Mouse (Mus musculus): ENCODE results near the gene Yif1a. TPM values are rescaled to one million over a fixed set of nuclear protein-coding genes. Genes with fewer than 3 reads are reported as not detected.
"Not testable (repeated sequence)": the region's sequence is repeated elsewhere in the genome, so short reads cannot be mapped to it uniquely, and the experiment has no call there.

Gene Yif1a
- total RNA-seq, 2 experiments from 2014 or later = 21.1 to 21.5 TPM

DNA sequence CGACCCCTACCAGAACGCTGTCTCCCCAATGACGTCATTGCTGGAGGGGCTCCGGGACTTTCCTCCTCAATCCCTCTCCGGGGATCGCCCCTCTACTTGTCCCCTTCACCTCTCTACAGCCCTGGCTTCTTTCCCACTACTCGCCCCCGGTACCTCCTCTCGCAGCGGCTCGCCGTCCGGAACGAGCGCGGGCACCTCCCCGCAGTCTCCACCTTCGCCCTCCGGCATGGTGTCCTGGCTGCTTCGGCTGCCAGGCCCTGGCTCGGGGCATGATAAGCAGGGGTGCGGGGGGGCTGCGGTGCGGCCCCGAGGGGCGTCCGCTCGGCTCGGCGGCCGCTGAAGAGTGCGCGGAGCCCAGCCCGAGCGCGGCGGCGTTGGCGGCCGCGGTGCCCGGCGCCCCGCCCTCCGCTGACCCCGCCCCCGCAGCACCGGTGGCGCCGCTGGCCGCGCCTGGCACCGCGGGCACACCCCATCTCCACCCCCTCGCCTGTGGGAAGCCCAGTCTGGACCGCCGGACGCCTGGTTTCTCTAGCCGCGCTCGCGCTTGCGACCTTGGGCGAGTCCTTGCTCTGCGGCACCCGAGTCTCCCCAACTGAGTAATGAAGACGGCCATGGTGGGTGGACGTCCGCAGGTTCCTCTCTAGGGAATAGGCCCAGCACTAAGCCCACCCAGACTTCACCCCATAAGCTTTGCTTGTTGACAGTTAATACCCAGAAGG, 3.0 kb upstream of the Yif1a start, which contains the start of gene Tmem151a:
TSS of gene Tmem151a (minus strand) at position 387 of the 719 bp plus-strand sequence.
- peak in 1 of 2 experiments; percentile 60 for DNase-seq

DNA sequence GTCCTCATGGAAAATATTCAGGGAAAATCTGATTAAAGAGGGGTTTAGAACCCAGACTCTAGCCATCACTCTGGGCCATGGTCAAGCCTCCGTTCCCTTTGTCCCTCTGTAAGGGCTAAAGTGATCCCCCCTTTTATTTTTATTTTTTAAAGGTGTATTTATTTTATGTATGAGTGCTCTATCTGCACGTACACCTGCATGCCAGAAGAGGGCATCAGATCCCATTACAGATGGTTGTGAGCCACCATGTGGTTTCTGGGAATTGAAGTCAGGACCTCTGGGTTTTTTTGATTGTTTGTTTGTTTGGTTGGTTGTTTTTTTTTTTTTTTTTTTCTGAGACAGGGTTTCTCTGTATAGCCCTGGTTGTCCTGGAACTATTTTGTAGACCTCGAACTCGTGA, 1.8 kb upstream of the Yif1a start:
- not testable (repeated sequence) for DNase-seq

DNA sequence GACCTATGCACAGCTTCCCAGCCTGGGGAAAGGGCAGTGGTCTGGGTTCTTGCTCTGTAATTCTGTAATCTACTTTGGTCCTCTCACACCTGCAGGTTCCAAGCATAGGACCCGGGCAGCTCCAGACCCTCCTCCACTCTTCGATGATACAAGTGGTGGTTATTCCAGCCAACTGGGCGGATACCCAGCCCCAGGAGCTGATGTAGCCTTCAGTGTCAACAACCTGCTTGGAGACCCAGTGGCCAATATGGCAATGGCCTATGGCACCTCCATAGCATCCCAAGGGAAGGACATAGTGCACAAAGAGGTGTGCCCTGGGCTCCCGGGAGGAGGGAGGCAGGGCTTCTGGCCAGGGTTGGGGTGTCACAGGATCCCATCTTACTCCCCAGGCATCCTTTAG, 986 bp downstream of the Yif1a start:
- no peak for DNase-seq

DNA sequence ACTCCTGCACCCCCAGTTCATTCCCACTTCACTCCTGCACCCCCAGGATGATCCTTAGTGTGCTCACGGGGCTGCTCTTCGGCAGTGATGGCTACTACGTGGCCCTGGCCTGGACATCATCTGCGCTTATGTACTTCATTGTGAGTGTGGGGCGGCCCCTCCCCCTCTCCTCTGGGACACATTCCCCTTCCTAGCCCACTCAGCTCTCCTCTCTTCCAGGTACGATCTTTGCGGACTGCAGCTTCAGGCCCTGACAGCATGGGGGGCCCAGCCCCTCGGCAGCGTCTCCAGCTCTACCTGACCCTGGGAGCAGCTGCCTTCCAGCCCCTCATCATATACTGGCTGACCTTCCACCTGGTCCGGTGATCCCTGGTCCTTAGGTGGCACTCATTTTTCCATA, 3.7 kb downstream of the Yif1a start:
- DNase-seq = no peak

DNA sequence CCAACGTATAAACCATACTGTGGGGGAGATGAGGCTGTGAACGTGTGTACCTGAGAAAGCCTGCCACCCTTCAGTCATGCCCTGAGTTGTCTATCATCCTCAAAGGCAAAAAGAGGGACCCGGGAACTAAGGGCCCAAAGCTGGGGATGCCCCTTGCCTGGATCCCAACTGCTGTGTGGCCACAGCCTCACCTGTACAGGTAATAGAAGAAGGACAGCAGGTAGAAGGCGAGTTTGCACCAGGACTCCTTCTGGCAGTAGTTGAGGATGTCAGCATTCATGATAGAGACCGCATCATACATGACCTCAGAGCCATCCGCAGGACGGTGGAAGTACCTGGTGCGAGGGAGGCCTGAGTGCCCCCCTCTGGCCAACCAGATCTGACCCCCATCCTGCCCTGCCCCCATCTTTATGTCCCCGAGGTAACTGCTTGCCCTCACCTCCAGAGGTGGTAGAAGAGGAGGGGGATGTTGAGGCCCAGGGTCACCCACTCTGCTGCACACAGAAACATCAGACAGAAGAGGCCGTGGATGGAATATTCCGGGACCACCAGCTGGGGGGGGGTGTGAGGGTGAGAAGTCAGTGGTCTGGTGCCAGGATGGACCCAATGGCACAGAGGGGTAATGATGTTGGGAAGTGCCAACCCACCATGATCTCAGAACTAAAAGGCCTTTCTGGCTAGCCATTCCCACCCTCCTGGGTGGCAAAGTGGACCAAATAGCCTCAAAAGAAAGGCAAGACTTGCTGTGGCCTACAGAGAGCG, 5.3 kb downstream of the Yif1a start:
- no peak for DNase-seq

GRCm38 (mm10) chr19:5094243-5094632, 5.9 kb downstream of the Yif1a start:
- peak; percentile 96 to 97 for DNase-seq

- no peak for DNase-seq
Observed at GRCm38 (mm10) chr19:5094746-5095417, 6.5 kb downstream of the Yif1a start.

DNA sequence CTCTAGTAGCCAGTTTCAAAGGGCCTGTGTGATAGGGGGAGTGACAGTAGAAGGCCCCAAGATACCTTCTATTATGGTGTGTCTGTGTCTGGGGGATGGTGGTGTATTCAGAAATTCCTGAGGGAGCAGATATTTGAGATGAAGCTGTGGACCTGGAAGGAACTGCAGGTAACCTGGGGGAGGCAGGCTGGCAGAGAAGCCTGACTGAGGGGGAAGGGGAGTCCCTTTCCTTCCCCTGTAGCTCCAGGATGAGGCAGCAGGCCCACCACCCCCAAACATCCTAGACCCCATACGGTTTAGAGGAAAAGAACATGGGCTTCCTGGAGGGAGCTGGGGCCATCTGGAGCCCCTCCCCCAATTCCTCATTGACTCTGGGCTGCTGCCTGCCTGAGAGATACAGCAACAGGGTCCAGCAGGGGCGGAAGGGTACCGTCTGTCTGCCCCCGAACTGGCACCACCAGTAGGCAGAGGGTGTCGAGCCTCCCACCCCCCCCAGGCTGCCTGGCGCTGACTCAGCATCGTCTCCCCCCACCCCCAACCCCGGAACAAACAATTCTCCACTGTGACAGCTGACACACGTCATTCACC, 7.6 kb downstream of the Yif1a start:
- DNase-seq = peak; percentile 79 to 81

- no peak for DNase-seq
Observed at GRCm38 (mm10) chr19:5097521-5098362, 9.4 kb downstream of the Yif1a start.

DNA sequence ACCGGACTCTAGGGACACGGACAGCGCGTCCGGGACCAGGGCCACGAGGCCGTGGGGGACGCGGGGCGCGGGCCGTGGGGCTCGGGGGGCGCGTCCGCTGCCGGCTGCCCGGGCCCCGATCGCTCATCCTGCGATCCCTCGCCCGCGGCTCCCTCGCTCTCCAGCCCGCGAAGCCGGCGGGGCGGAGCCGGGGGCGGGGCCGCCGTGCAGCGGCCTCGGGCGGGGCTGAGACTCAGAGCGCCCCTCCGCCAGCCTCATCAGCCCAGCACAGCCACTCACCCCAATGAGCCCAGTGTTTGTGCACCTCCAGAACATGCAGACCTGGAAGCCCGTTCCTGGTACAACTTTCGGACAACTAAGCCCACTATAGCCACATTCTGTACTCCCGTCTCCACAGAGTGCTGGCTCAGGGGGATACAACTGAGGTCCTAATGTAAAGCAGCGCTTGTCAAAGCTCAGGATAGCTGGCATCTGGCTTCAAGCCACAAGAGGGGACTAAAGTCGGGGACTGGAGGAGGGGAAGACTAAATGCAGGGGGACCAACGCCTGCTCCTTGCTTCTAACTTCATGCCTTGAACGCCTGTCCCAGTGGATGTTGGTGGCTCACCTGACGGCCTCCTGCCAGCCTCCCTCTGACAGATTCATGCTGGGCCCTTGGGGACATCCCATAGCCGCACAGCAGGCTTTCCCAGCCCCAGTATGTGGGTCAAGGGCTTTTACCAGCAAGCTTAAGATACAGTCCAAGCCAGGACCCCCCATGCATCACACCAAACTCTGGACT, 10.2 kb downstream of the Yif1a start, which contains the start of gene Cnih2:
TSS of gene Cnih2 (minus strand) at position 159 of the 781 bp plus-strand sequence.
- peak; percentile 81 to 84 for DNase-seq

DNA sequence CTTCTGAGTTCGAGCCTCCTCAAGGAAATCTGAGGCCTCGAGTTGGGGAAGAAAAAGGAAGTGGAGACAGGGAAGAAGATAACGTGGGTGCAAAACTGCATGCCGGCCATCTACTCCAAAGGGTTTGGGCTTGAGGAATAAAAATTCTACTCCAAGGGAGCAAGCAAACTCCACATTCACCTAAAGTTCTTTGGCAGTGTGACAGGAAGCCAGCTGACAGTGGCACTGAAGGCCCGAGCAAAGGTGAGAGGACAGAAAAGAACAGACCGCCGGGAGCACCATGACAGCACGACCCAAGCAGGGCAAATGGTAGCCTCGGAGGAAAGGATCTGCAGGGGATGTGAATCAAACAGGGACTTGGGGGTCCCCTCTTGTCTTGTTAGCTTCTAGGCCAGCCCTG, 17.7 kb downstream of the Yif1a start:
- DNase-seq = no peak

DNA sequence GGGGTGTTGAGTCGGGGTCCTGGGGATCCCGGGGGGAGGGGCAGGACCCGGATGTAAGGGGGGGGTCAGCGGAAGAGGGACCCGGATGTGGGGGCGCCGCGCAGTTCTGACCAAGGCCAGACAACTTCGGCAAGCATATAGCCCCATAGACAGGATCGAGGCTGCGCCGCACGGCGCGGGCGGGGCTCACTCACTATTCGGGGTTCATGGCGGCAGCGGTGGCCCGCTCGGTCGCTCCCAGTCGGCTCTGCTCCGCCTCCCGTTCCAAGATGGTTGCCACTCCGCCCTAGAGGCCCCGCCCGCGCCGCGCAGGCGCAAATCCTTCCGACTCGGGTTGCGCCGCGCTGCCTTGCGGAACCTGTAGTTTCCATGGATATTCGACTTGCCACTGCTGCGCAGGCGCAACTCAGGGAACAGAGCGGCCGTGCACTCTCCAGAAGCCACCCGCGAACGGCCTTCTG, 18.4 kb downstream of the Yif1a start, which contains the start of gene Rab1b:
TSS of gene Rab1b (minus strand) at position 342 of the 461 bp plus-strand sequence.
- peak; percentile 99 for DNase-seq

GRCm38 (mm10) chr19:5107556-5108270, 19.4 kb downstream of the Yif1a start:
- no peak for DNase-seq

GRCm38 (mm10) chr19:5108271-5108575, 19.9 kb downstream of the Yif1a start:
- peak in 1 of 2 experiments; percentile 28 for DNase-seq

DNA sequence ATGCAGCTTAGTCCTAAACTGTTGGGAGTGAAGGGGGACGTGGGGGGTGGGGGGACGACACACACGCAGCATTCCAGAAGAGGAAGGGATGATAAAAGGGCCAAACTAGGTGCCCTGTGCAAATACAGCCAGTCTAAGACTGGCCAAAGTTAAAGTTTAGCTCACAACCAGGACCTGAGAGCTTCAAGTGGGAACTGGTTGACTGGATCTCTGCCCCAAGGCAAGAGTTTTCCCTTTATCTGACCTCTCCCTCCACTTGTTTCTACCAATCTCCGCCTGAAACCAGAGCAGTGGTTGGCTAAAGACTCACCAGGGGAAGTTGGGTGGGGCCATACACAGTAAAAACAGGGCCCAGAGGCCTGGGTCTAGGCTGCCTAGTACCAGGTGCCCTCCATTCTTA, 20.4 kb downstream of the Yif1a start:
- no peak for DNase-seq

DNA sequence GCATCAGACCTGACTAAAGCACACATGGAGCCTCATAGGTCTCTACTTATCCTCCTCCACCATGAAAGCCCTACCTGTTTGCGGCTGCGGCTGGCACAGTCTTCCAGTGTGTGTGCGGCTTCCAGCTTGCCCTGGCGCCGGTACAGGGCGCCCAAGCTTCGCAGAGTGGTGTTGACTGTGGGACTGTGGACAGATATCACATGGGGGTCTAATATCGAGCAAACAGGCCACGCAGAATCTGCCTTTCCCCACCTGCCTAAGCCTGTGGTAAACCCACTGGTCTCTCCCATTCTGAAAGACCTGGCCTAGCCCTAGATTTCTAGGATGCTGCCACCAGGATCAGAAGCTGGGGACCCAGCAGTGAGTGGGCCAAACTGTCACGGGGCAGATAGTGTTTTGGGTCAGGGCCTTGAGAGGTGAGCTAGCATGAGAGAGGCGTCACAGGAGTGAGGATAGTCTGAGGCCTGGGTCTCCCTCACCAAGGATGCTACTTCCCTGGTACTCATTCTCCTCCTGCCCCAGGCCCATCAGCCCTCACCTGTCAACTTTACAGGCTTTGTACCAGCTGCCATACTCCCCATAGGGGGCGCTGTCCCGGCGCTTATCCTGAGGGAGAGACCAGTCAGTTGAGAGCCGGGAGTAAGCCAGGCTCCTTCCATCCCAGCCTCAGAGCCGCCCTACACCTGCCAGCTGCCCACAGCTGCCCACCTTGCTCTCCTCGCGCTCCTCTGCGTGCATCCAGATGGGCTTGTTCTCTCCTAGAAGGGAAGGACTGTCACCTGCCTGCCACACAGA, 21.5 kb downstream of the Yif1a start:
- no peak for DNase-seq

DNA sequence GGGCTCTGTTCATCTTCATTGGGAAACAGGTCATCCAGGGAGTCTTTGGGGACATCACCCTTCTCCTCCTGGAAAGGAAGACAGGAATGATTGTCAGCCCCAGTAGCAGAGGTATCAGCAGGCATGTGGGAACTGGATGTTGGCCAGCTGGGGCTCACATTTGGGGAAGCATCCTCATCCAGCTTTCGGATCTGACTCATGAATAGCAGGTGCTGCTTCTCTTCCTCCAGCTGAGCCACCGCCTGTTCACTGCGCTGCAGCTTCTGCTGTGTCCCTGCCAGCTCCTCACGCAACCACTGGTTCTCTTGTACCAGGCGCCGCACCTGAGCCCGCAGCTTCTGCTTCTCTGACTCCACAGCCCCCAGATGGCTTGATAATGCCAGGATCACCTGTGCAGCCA, 25.4 kb downstream of the Yif1a start:
- DNase-seq = no peak

GRCm38 (mm10) chr19:5117494-5118383, 29.4 kb downstream of the Yif1a start:
- DNase-seq = peak; percentile 89 to 91

Data from layer of hippocampus, postnatal 36 days (tissue).